Mouse (Mus musculus): ENCODE measurements around the gene Hist1h1d.

DNA sequence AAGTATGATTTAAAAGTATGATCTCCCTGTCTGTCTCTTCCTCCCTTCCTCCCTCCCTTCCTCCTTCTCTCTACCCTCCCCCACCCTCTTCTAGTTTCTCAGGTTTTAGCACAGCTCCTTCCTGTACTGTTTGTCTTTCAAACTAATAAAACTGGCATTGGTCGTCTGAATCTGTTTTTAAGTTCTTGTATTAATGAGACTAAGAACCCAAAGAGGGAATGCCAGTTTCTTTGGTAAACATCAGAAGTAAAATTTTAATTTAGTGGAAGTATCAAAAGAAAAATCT lies 33.8 kb downstream of the Hist1h1d start:
- TF ChIP-seq CTCF (IDR thresholded peaks at IDR 0.05; ENCODE audit: borderline replicate concordance, control insufficient read depth, extremely low read depth, insufficient read depth, low read length, poor library complexity): no peak
- TF ChIP-seq POLR2A (IDR thresholded peaks at IDR 0.05; ENCODE audit: control insufficient read depth, extremely low read depth, insufficient read depth, low read length, poor library complexity): no peak

All from thymus, adult 2 months (tissue).